Mouse (Mus musculus) hindbrain, embryonic 11.5 days (tissue): ENCODE results near the gene Rcsd1. TPM values are rescaled to one million over a fixed set of nuclear protein-coding genes. Genes with fewer than 3 reads are reported as not detected.
"Not testable (repeated sequence)": the region's sequence is repeated elsewhere in the genome, so short reads cannot be mapped to it uniquely, and the experiment has no call there.

Experiments
- ATAC-seq: fragments of 200-750 bp; cut with Nextera tagmentation; 2 replicates; pipeline ENCODE4 v1.8.0; 2017; ENCODE audit warnings: mild to moderate bottlenecking, moderate TSS enrichment, moderate library complexity; ENCODE audit not compliant: low FRiP score
- DNase-seq: peaks from one replicate; pipeline ENCODE4 v3.0.0-alpha.2; 2015; ENCODE audit warnings: low spot score
- H3K27ac ChIP-seq: fragments of 300-500 bp; sonication (generic); 2 replicates; pipeline ENCODE4 v1.5.1; 2014; ENCODE audit warnings: mild to moderate bottlenecking, low read depth, low read length
- H3K27me3 ChIP-seq: fragments of 300-500 bp; sonication (generic); 2 replicates; pipeline ENCODE4 v1.6.1; 2014; ENCODE audit warnings: mild to moderate bottlenecking, low read length, moderate library complexity, mixed read lengths; ENCODE audit not compliant: control insufficient read depth, insufficient read depth
- H3K36me3 ChIP-seq: fragments of 300-500 bp; sonication (generic); 2 replicates; pipeline ENCODE4 v1.6.1; 2014; ENCODE audit warnings: mild to moderate bottlenecking, low read length, moderate library complexity, mixed read lengths; ENCODE audit not compliant: control insufficient read depth, insufficient read depth
- H3K4me1 ChIP-seq: fragments of 300-500 bp; sonication (generic); replicated peaks from 2 replicates; pipeline ENCODE4 v1.6.1; 2014; ENCODE audit warnings: low read length, mixed read lengths; ENCODE audit not compliant: control insufficient read depth, insufficient read depth
- H3K4me2 ChIP-seq: fragments of 300-500 bp; sonication (generic); replicated peaks from 2 replicates; pipeline ENCODE4 v1.6.1; 2014; ENCODE audit warnings: mild to moderate bottlenecking, low read depth, low read length
- H3K4me3 ChIP-seq: fragments of 300-500 bp; sonication (generic); 2 replicates; pipeline ENCODE4 v1.5.1; 2014; ENCODE audit warnings: low read depth, low read length
- H3K9ac ChIP-seq: fragments of 300-500 bp; sonication (generic); 2 replicates; pipeline ENCODE4 v1.6.1; 2014; ENCODE audit warnings: low read depth, low read length
- H3K9me3 ChIP-seq: fragments of 300-500 bp; sonication (generic); 2 replicates; pipeline ENCODE4 v1.6.1; 2016; ENCODE audit warnings: low read length; ENCODE audit not compliant: control insufficient read depth
- WGBS: fragments of 180-500 bp; shearing (Covaris S2); extraction: QIAGEN DNeasy Blood & Tissue Kit; methylation state at CpG from one replicate; pipeline ENCODE4 v1.1.7; 2014; 5-methylcytosine and 5-hydroxymethylcytosine counted together
- polyA plus RNA-seq: library from polyadenylated mRNA; unstranded; fragments of >200 nt; fragmentation: Nextera tagmentation; extraction: Ambion mirVana; gene quantifications from 2 replicates; pipeline ENCODE4 v1.2.1, GENCODE M21; 2014

The Rcsd1 gene
- polyA plus RNA-seq, 1 experiment from 2014 or later = 8.5 TPM

DNA sequence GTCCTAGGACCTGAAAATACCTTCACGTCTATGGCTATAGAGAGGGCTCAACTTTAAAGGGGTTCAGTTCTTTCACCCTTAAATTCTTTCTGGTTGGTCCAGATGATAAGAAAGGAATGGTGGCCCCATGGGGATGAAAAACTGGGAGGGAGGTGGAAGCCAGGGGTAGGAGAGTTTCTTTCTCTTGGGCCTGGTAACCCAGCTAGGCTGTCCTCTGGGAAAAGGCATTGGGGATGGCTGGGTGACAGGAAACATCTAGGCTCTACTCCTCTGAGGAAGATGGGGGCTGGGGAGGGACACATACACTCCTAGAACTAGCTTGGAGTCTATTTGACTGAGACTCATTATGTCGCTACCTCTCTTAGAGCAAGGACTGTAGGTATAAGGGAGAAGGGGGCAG lies 21.7 kb downstream of the Rcsd1 start:
- DNase-seq = no peak

DNA sequence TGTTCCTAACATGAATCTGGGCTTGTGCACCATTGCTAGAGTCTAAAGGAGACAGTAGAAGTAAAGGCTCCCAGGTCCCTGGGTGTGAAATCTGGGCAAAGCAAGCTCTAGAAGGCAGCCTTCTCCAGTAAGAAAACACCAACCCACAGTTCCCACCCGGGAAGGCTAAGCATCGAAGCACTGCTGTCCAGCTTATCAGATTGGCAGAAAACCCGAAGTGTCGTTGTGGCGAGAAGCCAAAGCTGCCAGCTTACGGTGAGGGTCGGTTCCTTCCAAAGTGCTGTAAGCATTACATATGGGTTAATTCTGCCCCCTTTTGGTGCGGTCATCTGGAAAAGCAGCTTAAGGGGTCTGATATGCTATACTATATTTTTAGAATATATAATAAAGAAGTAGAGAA lies 22.6 kb downstream of the Rcsd1 start:
- Histone ChIP-seq H3K9me3 (no peaks in the 10 kb centered on the region), H3K4me3 (no peak overlapping the region), H3K4me1 (no peaks in the 10 kb centered on the region), H3K27me3 (no peaks in the 10 kb centered on the region), H3K36me3 (no peaks in the 10 kb centered on the region), H3K9ac (no peak overlapping the region), H3K27ac (no peak overlapping the region), H3K4me2 (no peak overlapping the region)
- WGBS = 79% methylated on average over 8 of the region's 8 CpGs
- ATAC-seq = no peak
- no peak for DNase-seq

More for the DNA sequence above, 21.7 kb downstream of the Rcsd1 start:
- no peaks in the 10 kb centered on the region for H3K4me1 ChIP-seq
- H3K4me2 ChIP-seq = no peak overlapping the region
- 96% methylated on average over 2 of the region's 2 CpGs for WGBS
- no peak for ATAC-seq
- no peaks in the 10 kb centered on the region for H3K36me3 ChIP-seq
- H3K9me3 ChIP-seq = no peaks in the 10 kb centered on the region
- no peak overlapping the region for H3K4me3 ChIP-seq
- no peak overlapping the region for H3K9ac ChIP-seq
- H3K27me3 ChIP-seq = no peaks in the 10 kb centered on the region
- no peak overlapping the region for H3K27ac ChIP-seq

DNA sequence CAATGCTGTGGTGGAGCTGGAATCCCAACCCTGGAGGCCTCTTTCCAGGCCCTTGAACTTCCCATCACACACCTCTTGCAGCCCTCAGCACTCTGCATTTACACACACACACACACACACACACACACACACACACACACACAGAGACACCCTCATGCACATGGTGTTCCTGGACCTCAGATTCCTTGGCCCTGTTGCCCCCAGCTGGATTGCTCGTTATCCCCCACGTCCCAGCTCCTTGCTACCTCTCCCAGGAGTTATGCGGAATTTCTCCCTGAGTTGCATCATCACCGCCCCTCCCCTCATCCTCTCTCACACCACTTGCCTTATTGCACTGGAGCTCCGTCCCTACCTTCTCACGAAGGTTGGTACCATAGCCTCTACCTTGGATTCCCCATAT lies 23.2 kb downstream of the Rcsd1 start:
- no peak overlapping the region for H3K4me3 ChIP-seq
- WGBS = 61% methylated on average over 6 of the region's 6 CpGs
- ATAC-seq = no peak
- no peak for DNase-seq
- no peaks in the 10 kb centered on the region for H3K4me1 ChIP-seq
- H3K9me3 ChIP-seq = no peaks in the 10 kb centered on the region
- H3K27ac ChIP-seq = no peak overlapping the region
- no peaks in the 10 kb centered on the region for H3K36me3 ChIP-seq
- H3K9ac ChIP-seq = no peak overlapping the region
- H3K4me2 ChIP-seq = no peak overlapping the region
- H3K27me3 ChIP-seq = no peaks in the 10 kb centered on the region

DNA sequence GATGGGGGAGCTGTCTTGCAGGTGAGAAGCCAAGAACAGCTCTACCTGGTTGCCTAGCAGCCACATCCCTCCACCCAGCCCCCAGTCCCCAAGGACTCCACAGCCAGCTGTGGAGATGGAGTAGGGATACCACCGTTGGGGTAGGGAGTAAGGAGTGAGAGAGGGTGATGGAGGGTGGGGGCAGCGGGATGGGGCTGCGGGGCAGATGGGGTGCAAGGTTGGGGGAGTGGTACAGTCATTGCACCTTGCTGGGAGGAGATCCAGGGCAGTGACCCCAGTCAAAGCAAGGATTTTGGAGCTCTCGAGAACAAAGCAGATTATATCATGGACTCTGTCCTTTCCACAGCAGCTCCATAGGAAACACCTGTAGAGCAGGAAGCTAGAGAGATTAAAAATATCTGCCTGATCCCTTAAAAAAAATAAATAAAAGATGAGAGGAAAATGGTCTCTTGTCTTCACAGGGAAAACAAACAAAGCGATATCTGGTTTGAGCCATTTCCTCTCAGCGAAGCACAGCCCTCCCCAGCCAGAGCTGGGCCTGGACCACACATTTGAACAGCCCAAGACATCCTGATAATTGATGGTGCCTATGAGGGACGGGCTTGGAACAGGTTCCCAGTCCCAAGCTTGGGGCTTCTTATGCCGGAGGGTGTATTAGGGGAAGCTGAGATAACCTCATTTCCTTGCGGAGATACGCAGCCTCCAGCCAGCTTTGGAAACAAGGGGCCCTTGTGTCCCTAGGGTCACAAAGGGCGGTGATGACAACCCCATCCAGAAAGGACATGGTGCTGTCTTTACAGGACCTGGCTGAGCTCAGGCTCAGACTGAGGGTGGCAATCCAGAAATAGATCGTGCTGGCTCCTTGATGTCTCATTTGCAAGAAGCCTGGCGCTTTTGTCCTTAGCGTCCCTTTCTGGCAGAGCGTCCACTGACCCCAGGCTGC lies 25.0 kb downstream of the Rcsd1 start:
- no peak for ATAC-seq
- Histone ChIP-seq H3K36me3 (no peaks in the 10 kb centered on the region), H3K27ac (no peak overlapping the region), H3K9ac (no peak overlapping the region), H3K4me1 (no peaks in the 10 kb centered on the region), H3K4me2 (no peak overlapping the region), H3K27me3 (no peaks in the 10 kb centered on the region), H3K9me3 (no peaks in the 10 kb centered on the region), H3K4me3 (no peak overlapping the region)
- 54% methylated on average over 15 of the region's 15 CpGs for WGBS
- DNase-seq = no peak

DNA sequence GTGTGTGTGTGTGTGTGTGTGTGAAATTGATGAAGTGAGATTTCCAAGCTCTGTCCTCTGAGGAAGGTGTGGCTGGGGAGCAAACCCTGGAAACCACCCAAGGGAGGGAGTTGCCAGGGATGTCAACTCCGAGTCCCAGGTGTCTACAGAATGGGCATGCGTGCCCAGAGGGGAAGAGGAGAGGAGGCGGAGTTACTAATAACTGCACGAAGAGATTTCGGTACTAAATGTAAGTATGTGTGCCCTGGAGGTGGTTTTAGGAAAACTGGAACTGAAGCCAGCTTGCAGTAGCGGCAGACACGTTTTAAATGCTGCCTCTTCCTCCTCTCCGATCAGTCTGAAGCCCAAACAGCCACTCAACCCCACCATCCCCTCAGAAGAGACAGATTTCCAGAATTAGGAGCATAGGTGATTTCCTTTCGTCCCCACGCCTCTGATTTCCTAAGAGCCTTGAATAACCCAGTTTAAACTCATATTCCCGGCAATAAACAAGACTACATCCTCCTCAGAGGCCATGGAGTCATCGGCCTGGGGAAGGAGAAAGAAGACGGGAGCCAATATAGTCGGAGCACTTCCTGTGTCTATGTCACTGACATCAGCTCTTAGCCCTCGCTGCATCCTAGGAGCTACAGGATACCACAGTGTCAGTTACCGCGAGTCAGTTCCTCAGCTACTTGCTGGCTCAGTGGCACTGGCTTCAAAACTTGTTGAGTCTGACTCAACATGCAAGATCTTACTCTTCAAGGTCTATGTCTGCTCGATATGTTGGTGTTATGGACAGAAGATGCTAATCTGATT lies 27.3 kb downstream of the Rcsd1 start:
- no peak for ATAC-seq
- Histone ChIP-seq H3K4me3 (no peak overlapping the region), H3K4me1 (no peaks in the 10 kb centered on the region)

DNA sequence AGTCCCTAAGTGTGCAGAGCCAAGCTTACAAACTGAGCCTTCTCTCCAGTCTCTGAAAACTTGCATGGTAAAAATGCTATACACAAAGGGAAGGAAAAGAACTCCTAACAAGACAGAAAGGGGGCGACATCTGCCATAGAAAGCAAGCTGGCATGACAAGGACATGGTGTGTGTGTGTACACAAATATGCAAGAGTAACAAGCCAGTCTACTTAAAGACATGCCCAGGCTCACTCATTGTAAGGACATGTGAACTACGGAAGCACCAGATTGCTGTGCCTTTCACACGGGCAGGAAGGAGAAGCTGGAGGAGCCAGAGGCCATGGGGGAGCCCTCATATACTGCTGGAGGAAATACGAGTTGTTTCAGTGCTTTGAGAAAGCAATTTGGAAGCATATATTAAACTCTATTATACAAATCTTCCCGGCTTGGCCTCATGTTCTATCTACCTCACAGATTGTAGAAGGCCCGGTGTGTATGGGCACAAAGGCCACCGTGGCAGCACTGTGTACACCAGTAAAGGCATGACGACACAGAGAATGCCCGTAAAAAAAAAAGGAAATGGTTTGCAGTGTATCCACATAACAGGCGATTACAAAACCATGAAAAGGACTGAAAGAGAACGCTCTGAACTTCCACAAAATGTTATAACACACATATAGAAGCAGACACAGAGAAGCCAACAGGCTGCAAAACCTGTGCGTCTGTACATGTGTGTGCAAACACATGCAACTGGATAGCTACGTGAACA lies 28.3 kb downstream of the Rcsd1 start:
- no peak for DNase-seq
- ATAC-seq = no peak
- Histone ChIP-seq H3K4me3 (no peak overlapping the region), H3K4me2 (no peak overlapping the region), H3K9me3 (no peaks in the 10 kb centered on the region), H3K27me3 (no peaks in the 10 kb centered on the region), H3K9ac (no peak overlapping the region), H3K4me1 (no peaks in the 10 kb centered on the region), H3K27ac (no peak overlapping the region), H3K36me3 (no peaks in the 10 kb centered on the region)
- 76% methylated on average over 13 of the region's 13 CpGs for WGBS

More for the DNA sequence above, 27.3 kb downstream of the Rcsd1 start:
- no peak overlapping the region for H3K9ac ChIP-seq
- H3K27me3 ChIP-seq = no peaks in the 10 kb centered on the region
- no peak overlapping the region for H3K4me2 ChIP-seq
- no peaks in the 10 kb centered on the region for H3K36me3 ChIP-seq
- no peak for DNase-seq
- WGBS = 81% methylated on average over 18 of the region's 18 CpGs
- H3K27ac ChIP-seq = no peak overlapping the region
- no peaks in the 10 kb centered on the region for H3K9me3 ChIP-seq

DNA sequence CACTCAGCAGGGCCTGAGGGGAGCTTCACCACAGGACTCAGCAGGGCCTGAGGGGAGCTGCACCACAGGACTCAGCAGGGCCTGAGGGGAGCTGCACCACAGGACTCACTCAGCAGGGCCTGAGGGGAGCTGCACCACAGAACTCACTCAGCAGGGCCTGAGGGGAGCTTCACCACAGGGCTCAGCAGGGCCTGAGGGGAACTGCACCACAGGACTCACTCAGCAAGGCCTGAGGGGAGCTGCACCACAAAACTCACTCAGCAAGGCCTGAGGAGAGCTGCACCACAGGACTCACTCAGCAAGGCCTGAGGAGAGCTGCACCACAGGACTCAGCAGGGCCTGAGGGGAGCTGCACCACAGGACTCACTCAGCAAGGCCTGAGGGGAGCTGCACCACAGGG lies 29.5 kb downstream of the Rcsd1 start:
- DNase-seq, H3K4me1 ChIP-seq, H3K4me3 ChIP-seq, H3K9ac ChIP-seq, ATAC-seq, H3K27ac ChIP-seq, H3K27me3 ChIP-seq, H3K4me2 ChIP-seq, H3K9me3 ChIP-seq, H3K36me3 ChIP-seq: not testable (repeated sequence)

DNA sequence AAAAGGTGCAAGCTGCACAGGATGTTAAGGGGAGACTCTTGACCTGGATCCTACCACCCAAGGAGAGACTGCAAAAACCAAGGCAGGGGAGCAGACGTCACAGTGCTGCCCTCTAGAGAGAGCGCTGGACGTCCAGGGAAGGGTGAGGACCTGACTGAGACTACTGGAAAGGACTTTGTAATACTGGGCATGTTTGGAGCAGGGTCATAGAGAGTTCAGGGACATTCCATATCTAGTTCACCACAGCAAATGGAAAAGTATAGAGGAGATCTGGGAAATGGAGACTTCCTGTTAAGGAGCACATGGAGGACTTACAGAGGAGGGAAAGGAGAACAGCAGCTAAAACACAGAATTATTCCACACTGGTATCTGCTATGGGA lies 29.9 kb downstream of the Rcsd1 start:
- 32% methylated on average over 3 of the region's 3 CpGs for WGBS

More for the DNA sequence above, 29.9 kb downstream of the Rcsd1 start:
- no peak overlapping the region for H3K27ac ChIP-seq
- ATAC-seq (no peak), DNase-seq (no peak)
- H3K4me3 ChIP-seq = no peak overlapping the region
- no peaks in the 10 kb centered on the region for H3K36me3 ChIP-seq
- H3K9ac ChIP-seq = no peak overlapping the region
- no peaks in the 10 kb centered on the region for H3K4me1 ChIP-seq
- H3K9me3 ChIP-seq = no peaks in the 10 kb centered on the region
- no peaks in the 10 kb centered on the region for H3K27me3 ChIP-seq
- no peak overlapping the region for H3K4me2 ChIP-seq
